Mouse (Mus musculus): ENCODE data around the gene Nanos2. TPM values are rescaled to one million over a fixed set of nuclear protein-coding genes. Genes with fewer than 3 reads are reported as not detected.
A peak's percentile ranks its signal among the peaks of the same experiment; 100 is the strongest.

Nanos2 gene
- polyA plus RNA-seq, 1 experiment from 2014 or later = not detected

- Histone ChIP-seq H3K4me3 (ENCODE audit: low read depth, low read length) (peak overlapping the region; percentile 90), H3K27me3 (replicated peaks; ENCODE audit: control insufficient read depth, insufficient read depth, low read length) (no peaks in the 10 kb centered on the region), H3K9me3 (ENCODE audit: control insufficient read depth, low read length) (no peaks in the 10 kb centered on the region), H3K4me1 (ENCODE audit: control insufficient read depth, insufficient read depth, low read length) (peaks cover 17% of the 10 kb centered on the region), H3K4me2 (ENCODE audit: low read depth, low read length) (peak overlapping the region; percentile 93), H3K9ac (ENCODE audit: low read depth, low read length) (peak overlapping the region; percentile 93), H3K27ac (replicated peaks; ENCODE audit: low read depth, low read length) (peak overlapping the region; percentile 97), H3K36me3 (ENCODE audit: control insufficient read depth, insufficient read depth, low read length) (peaks cover 32% of the 10 kb centered on the region)
- ATAC-seq (ENCODE audit: low read depth) (no peak), DNase-seq (ENCODE audit: low spot score) (no peak)
- 4% methylated on average over 25 of the region's 34 CpGs for WGBS
These were observed 17.5 kb downstream of the Nanos2 start for GRCm38 (mm10) chr7:19004631-19005079.

GRCm38 (mm10) chr7:19005417-19006121 lies 18.4 kb downstream of the Nanos2 start:
- DNase-seq (ENCODE audit: low spot score) = no peak
- Histone ChIP-seq H3K36me3 (ENCODE audit: control insufficient read depth, insufficient read depth, low read length) (peaks cover 32% of the 10 kb centered on the region), H3K9ac (ENCODE audit: low read depth, low read length) (peak overlapping the region; percentile 93), H3K27me3 (replicated peaks; ENCODE audit: control insufficient read depth, insufficient read depth, low read length) (no peaks in the 10 kb centered on the region), H3K4me3 (ENCODE audit: low read depth, low read length) (peak overlapping the region; percentile 90), H3K9me3 (ENCODE audit: control insufficient read depth, low read length) (no peaks in the 10 kb centered on the region), H3K27ac (replicated peaks; ENCODE audit: low read depth, low read length) (no peak overlapping the region), H3K4me2 (ENCODE audit: low read depth, low read length) (peak overlapping the region; percentile 93), H3K4me1 (ENCODE audit: control insufficient read depth, insufficient read depth, low read length) (peaks cover 17% of the 10 kb centered on the region)
- ATAC-seq (ENCODE audit: low read depth) = no peak
- 83% methylated on average over 33 of the region's 34 CpGs for WGBS

GRCm38 (mm10) chr7:19006476-19006875 lies 19.3 kb downstream of the Nanos2 start:
- WGBS = 9% methylated on average over 12 of the region's 12 CpGs
- Histone ChIP-seq H3K4me3 (ENCODE audit: low read depth, low read length) (0 out of 2 replicates have a peak overlapping the region, but pooled peaks have one; percentile 4), H3K9ac (ENCODE audit: low read depth, low read length) (peak overlapping the region; percentile 32; the same call in 1 of the 2 replicates), H3K27me3 (replicated peaks; ENCODE audit: control insufficient read depth, insufficient read depth, low read length) (no peaks in the 10 kb centered on the region), H3K4me1 (ENCODE audit: control insufficient read depth, insufficient read depth, low read length) (peaks cover 17% of the 10 kb centered on the region), H3K9me3 (ENCODE audit: control insufficient read depth, low read length) (no peaks in the 10 kb centered on the region), H3K4me2 (ENCODE audit: low read depth, low read length) (peak overlapping the region; percentile 93), H3K27ac (replicated peaks; ENCODE audit: low read depth, low read length) (no peak overlapping the region), H3K36me3 (ENCODE audit: control insufficient read depth, insufficient read depth, low read length) (peaks cover 32% of the 10 kb centered on the region)
- peak; percentile 93 for DNase-seq (ENCODE audit: low spot score)
- ATAC-seq (ENCODE audit: low read depth) = 0 out of 2 replicates have a peak, but pooled peaks have one; percentile 8

GRCm38 (mm10) chr7:19007026-19007977 lies 20.1 kb downstream of the Nanos2 start:
- H3K4me3 ChIP-seq (ENCODE audit: low read depth, low read length) = no peak overlapping the region
- 0 out of 2 replicates have a peak overlapping the region, but pooled peaks have one; percentile 21 for H3K4me2 ChIP-seq (ENCODE audit: low read depth, low read length)
- DNase-seq (ENCODE audit: low spot score) (no peak), ATAC-seq (ENCODE audit: low read depth) (no peak)
- H3K4me1 ChIP-seq (ENCODE audit: control insufficient read depth, insufficient read depth, low read length) = peaks cover 24% of the 10 kb centered on the region
- no peaks in the 10 kb centered on the region for H3K27me3 ChIP-seq (replicated peaks; ENCODE audit: control insufficient read depth, insufficient read depth, low read length)
- 79% methylated on average over 13 of the region's 13 CpGs for WGBS
- peaks cover 32% of the 10 kb centered on the region for H3K36me3 ChIP-seq (ENCODE audit: control insufficient read depth, insufficient read depth, low read length)
- H3K9ac ChIP-seq (ENCODE audit: low read depth, low read length) = peak overlapping the region; percentile 32; the same call in 1 of the 2 replicates
- no peak overlapping the region for H3K27ac ChIP-seq (replicated peaks; ENCODE audit: low read depth, low read length)
- no peaks in the 10 kb centered on the region for H3K9me3 ChIP-seq (ENCODE audit: control insufficient read depth, low read length)

GRCm38 (mm10) chr7:19010581-19010980 lies 23.4 kb downstream of the Nanos2 start:
- ATAC-seq (ENCODE audit: low read depth) (no peak), DNase-seq (ENCODE audit: low spot score) (no peak)
- peaks cover 19% of the 10 kb centered on the region for H3K4me1 ChIP-seq (ENCODE audit: control insufficient read depth, insufficient read depth, low read length)
- 83% methylated on average over 7 of the region's 7 CpGs for WGBS
- peaks cover 23% of the 10 kb centered on the region for H3K36me3 ChIP-seq (ENCODE audit: control insufficient read depth, insufficient read depth, low read length)
- H3K9me3 ChIP-seq (ENCODE audit: control insufficient read depth, low read length) = no peaks in the 10 kb centered on the region
- no peaks in the 10 kb centered on the region for H3K27me3 ChIP-seq (replicated peaks; ENCODE audit: control insufficient read depth, insufficient read depth, low read length)
- H3K9ac ChIP-seq (ENCODE audit: low read depth, low read length) = no peak overlapping the region
- no peak overlapping the region for H3K4me3 ChIP-seq (ENCODE audit: low read depth, low read length)
- H3K27ac ChIP-seq (replicated peaks; ENCODE audit: low read depth, low read length) = no peak overlapping the region
- H3K4me2 ChIP-seq (ENCODE audit: low read depth, low read length) = no peak overlapping the region

GRCm38 (mm10) chr7:19012025-19012621 lies 24.9 kb downstream of the Nanos2 start:
- DNase-seq (ENCODE audit: low spot score) (peak; percentile 61), ATAC-seq (ENCODE audit: low read depth) (peak; percentile 27)
- H3K9me3 ChIP-seq (ENCODE audit: control insufficient read depth, low read length) = no peaks in the 10 kb centered on the region
- peaks cover 9% of the 10 kb centered on the region for H3K36me3 ChIP-seq (ENCODE audit: control insufficient read depth, insufficient read depth, low read length)
- H3K27me3 ChIP-seq (replicated peaks; ENCODE audit: control insufficient read depth, insufficient read depth, low read length) = no peaks in the 10 kb centered on the region
- peak overlapping the region; percentile 69 for H3K4me2 ChIP-seq (ENCODE audit: low read depth, low read length)
- H3K9ac ChIP-seq (ENCODE audit: low read depth, low read length) = peak overlapping the region; percentile 67
- H3K4me3 ChIP-seq (ENCODE audit: low read depth, low read length) = peak overlapping the region; percentile 34
- WGBS = 4% methylated on average over 14 of the region's 31 CpGs
- H3K27ac ChIP-seq (replicated peaks; ENCODE audit: low read depth, low read length) = peak overlapping the region; percentile 72
- peaks cover 11% of the 10 kb centered on the region for H3K4me1 ChIP-seq (ENCODE audit: control insufficient read depth, insufficient read depth, low read length)

- no peak for DNase-seq (ENCODE audit: low spot score)
- no peaks in the 10 kb centered on the region for H3K27me3 ChIP-seq (replicated peaks; ENCODE audit: control insufficient read depth, insufficient read depth, low read length)
- H3K4me1 ChIP-seq (ENCODE audit: control insufficient read depth, insufficient read depth, low read length) = peaks cover 11% of the 10 kb centered on the region
- peak overlapping the region; percentile 69; the same call in 1 of the 2 replicates for H3K4me2 ChIP-seq (ENCODE audit: low read depth, low read length)
- no peak for ATAC-seq (ENCODE audit: low read depth)
- H3K27ac ChIP-seq (replicated peaks; ENCODE audit: low read depth, low read length) = no peak overlapping the region
- no peaks in the 10 kb centered on the region for H3K9me3 ChIP-seq (ENCODE audit: control insufficient read depth, low read length)
- H3K9ac ChIP-seq (ENCODE audit: low read depth, low read length) = no peak overlapping the region
- H3K4me3 ChIP-seq (ENCODE audit: low read depth, low read length) = no peak overlapping the region; the same call in 1 of the 2 replicates
- WGBS = 42% methylated on average over 2 of the region's 2 CpGs
- peaks cover 2% of the 10 kb centered on the region; the same call in 1 of the 2 replicates for H3K36me3 ChIP-seq (ENCODE audit: control insufficient read depth, insufficient read depth, low read length)
These were observed 25.7 kb downstream of the Nanos2 start for GRCm38 (mm10) chr7:19012882-19013281.

GRCm38 (mm10) chr7:19014452-19014851 lies 27.3 kb downstream of the Nanos2 start:
- H3K9me3 ChIP-seq (ENCODE audit: control insufficient read depth, low read length) = no peaks in the 10 kb centered on the region
- ATAC-seq (ENCODE audit: low read depth) (no peak), DNase-seq (ENCODE audit: low spot score) (no peak)
- no peaks in the 10 kb centered on the region for H3K27me3 ChIP-seq (replicated peaks; ENCODE audit: control insufficient read depth, insufficient read depth, low read length)
- H3K4me2 ChIP-seq (ENCODE audit: low read depth, low read length) = no peak overlapping the region
- no peak overlapping the region for H3K4me3 ChIP-seq (ENCODE audit: low read depth, low read length)
- no peak overlapping the region for H3K9ac ChIP-seq (ENCODE audit: low read depth, low read length)
- peaks cover 11% of the 10 kb centered on the region for H3K4me1 ChIP-seq (ENCODE audit: control insufficient read depth, insufficient read depth, low read length)
- no peak overlapping the region for H3K27ac ChIP-seq (replicated peaks; ENCODE audit: low read depth, low read length)
- H3K36me3 ChIP-seq (ENCODE audit: control insufficient read depth, insufficient read depth, low read length) = no peaks in the 10 kb centered on the region
- 61% methylated on average over 15 of the region's 15 CpGs for WGBS

Measured in embryonic facial prominence, embryonic 14.5 days (tissue).